Mouse (Mus musculus): ENCODE data around the gene Myo6.

GRCm38 (mm10) chr9:80342520-80342919, 177.7 kb downstream of the Myo6 start:
- no peak for TF ChIP-seq CTCF (IDR thresholded peaks at IDR 0.05; ENCODE audit: borderline replicate concordance, insufficient read depth, low read depth, low read length)
- no peak for TF ChIP-seq POLR2A (IDR thresholded peaks at IDR 0.05; ENCODE audit: borderline replicate concordance, insufficient read depth, low read length)

Data from cerebellum, adult 2 months (tissue).